Mouse (Mus musculus) thymus, adult 18-20 months (tissue): Measurements from ENCODE around the gene Dnajb6.
"Not testable (repeated sequence)": the region's sequence is repeated elsewhere in the genome, so short reads cannot be mapped to it uniquely, and the experiment has no call there.

ENCODE experiments used
- DNase-seq, 2 experiments: peaks; one replicate each; pipeline ENCODE4 v3.0.0; 2022; ENCODE audit warnings: mixed read lengths in 2 of 2

Dnajb6 gene

DNA sequence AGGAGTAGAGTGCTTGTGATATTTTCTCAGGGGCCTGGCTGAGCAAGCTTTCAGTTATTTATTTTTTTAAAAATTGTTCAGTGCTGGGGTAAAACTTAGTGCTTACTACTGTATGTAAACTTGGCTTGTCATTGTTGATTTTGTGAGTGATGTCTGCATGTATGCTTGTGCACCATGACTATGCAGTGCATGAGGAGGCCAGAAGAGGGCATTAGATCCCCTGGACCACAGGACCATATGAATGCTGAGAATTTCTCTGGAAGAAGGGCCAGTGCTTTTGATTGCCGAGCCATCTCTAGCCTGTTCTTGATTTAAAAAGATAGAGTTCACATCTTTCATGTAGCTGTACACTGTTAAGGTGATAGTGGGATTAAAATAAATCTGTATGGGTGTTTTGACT is 35.4 kb downstream of the Dnajb6 start:
- DNase-seq = no peak

DNA sequence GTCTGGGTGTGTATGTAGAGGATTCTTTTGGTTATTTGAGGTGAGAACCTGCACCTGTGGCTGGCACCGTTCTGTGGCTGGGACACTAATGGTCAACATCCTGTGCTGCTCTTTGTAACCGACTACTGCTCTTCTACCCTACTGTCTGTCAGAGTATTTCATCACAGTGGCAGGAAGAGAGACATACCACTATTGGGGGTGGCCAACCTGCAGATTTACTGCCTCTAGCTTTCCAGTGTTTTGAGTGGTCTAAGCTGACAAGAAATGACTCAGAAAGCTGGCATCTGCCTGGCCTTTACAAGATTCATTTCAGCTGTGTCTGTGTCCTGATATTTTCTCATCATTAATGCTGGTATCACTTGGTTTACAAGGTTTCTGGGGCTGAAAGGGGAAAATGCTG is 36.5 kb downstream of the Dnajb6 start:
- no peak for DNase-seq

DNA sequence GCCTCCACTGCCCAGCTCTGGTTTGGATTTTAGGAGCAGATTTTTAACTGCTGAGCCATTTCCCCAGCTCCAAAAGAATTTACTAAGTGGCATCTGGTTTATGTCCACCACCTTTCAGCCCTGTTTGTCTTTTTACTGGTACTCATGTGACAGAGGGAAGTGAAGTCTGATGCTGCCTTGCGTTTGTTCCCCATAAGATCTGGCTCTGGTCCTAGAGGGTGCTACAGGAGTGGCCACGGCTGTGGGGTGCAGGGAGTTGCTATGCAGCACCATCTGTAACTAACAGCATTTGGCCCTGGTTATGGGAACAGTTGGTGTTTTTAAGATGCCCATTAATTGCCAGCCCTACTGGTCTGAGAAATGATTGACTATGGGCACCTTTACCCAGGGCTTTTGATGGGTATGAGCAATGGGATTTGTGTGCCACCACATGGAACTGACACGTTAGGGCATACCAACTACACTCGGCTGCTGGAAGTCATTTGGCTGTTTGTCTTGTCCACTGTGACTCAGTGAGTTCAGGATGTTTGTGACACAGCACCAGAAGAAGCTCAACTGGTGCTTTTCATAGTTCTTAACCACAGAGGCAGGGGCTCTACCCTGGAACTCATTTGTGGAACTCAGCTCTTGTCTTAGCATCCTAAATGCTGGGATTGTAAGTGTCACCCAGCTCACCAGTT is 37.3 kb downstream of the Dnajb6 start:
- no peak for DNase-seq

DNA sequence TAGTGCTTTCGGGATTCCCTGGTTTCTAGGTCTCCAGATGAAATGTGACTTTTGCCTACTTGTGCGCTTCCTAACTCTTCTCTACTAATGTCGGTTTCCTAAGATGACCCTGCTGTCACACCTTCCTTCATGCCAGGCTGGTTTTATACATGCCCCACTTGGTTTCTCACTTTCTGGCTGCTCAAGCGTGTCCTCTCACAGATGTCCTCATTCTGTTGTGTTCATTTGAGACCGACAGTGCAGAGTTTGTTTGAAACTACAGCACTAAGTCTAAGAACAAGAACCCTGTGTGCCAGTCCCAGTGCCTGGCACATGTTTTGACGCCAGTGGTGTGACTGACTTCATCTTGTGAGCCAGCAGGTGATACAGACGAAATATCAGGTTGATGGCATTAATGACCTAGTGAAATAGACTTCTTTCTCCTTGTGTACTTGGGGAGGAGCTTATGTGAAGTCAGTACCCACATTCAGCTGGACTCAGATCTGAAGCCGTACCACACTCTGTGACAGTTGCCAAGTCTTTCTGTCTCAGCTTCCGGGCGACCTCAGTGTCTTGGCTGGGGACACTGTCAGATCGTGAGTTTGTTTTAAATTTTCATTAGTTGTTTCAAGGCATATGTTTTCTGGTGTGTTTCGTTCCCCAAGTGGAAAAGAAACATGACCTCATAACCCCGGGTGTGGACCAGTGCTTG is 38.1 kb downstream of the Dnajb6 start:
- no peak for DNase-seq

DNA sequence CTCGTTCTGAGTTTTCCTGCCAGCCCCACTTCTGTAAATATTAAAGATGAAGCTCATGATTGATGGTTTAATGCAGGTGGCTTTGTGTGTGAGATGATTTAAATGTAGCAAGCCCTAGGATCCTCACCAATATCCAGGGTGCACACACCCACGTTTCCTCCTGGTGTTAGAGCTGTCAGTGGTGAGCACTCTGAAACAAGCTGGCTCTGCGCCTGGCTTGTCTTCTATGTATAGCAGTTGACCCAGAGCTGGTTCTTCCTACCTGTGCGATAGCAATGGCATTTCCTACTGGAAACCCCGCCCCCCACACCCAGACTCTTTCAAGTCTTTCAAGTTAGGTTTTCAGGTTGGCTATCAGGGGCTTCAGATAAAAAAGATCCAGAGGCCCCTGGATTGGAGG is 39.9 kb downstream of the Dnajb6 start:
- DNase-seq = no peak

DNA sequence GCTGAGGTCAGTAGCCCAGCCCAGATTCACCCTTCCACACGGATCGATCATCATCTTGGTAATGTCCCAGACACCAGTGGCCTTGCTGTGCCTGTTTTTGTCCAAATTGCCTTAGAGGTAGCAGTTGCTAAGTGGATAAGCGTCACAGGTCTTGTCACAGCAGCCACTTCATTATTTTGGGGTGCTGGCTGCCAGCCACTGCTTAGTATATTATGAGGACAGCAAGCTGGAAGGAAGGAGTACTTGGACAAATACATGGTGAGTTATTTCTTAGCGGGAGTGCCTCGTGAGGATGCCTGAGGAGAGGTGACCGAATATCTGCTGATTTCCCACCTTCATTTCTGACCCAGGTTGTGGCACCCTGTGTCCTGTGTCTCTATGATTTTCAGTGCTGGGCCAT is 42.5 kb downstream of the Dnajb6 start:
- no peak for DNase-seq

DNA sequence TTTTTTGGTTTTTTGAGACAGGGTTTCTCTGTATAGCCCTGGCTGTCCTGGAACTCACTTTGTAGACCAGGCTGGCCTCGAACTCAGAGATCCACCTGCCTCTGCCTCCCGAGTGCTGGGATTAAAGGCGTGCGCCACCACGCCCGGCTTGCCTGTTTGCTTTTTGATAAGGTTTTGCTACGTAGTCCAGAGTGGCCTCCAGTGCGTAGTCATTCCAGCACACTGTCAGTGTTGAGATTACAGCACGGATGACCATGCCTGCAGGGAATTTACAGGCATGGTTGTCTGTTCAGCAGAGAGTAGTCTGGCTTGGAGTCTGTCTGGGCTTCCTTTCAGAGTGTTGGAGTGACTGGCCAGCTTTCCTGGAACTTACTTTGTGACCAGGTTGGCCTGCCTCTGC is 44.2 kb downstream of the Dnajb6 start:
- not testable (repeated sequence) for DNase-seq

DNA sequence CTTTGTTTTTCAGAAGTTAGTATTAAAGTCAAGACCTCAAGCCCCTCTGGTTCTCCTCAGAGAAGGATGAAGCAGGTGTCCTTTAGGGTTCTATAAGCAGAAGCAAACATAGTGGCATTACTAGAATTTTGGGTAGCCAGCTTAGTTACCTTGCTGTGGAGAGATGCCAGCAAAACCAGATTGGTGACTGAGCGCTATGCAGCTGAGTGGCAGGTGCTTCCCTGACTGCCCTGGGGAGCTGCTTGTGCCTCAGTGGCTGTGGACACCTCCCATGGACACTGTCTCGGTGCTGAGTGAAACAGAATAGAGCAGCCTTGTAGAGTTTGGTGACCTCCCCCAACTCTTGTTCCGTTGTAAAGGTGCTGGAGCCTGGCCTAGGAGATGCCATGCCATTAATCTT is 46.8 kb downstream of the Dnajb6 start:
- no peak for DNase-seq

DNA sequence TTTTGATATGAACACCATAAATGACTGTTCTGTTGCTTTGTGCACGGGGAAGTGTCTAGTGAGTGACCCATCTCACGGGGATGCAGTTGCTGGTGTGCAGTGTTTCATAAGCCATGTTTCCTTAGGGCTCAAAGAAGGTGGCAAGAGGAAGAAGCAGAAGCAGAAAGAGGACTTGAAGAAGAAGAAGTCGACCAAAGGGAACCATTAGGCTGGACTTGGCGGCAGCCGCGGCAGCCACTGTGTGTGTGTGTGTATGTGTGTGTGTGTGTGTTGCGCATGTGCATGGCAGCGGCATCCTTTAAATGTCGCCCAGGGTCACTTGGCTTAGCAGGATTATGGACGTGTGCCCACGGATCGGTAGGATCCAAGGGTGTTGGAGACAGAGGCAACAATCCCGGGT is 49.4 kb downstream of the Dnajb6 start:
- not testable (repeated sequence) for DNase-seq

DNA sequence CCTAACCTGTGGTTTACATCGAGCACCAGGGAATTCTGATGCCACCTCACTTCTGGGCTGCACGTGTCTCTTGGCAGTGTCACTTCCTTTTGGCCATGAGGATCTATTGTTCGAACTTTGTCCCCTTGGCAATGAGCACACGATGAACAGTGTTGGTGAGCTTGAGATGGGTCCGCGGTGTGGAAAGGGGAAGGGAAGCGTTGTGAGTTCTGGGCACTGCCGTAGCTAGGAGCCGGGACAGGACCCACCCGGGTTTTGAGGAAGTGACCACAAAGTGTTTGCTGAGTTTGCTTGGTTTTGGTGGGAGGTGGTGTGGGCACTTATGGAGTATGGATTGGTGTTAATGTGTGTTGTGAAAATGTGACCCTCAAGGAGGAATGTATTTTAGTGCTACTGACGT is 50.5 kb downstream of the Dnajb6 start:
- DNase-seq = not testable (repeated sequence)

DNA sequence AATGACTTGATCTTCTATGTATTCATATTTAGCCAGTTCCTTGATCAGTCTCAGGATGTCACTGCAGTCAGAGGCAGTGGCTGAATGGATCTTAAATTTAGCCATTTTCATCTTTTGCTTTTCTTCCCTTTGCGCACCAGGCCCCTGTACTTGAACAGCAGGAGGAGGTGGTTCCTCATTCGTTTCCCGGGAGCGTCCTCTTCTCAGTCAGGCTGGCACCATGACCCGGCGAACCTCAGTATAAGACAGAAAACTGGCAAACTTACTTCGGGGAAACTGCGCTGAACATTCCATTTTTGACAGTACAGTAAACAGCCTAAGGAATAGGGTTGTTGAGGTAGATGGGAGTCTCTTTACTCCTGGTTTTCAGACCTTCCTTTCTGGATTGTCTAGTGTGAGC is 59.4 kb downstream of the Dnajb6 start:
- DNase-seq = not testable (repeated sequence)

DNA sequence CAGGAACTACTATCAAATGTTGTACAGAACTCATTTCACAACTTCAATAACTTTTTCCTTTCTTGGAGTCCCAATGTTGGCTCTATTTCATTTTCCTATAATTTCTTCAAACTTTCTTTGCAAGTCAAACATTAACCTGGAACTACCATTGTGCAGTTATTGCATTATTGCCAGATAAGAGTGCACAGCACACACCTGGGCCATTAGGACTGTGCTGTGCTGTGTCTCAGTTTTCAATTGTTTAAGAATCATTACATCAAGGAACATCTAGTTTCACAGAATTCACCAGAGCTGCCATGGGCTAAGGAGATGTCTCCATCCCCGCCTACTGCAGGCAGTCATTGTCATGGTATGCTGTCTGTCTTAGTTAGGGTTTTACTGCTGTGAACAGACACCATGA is 73.5 kb downstream of the Dnajb6 start:
- DNase-seq = no peak

DNA sequence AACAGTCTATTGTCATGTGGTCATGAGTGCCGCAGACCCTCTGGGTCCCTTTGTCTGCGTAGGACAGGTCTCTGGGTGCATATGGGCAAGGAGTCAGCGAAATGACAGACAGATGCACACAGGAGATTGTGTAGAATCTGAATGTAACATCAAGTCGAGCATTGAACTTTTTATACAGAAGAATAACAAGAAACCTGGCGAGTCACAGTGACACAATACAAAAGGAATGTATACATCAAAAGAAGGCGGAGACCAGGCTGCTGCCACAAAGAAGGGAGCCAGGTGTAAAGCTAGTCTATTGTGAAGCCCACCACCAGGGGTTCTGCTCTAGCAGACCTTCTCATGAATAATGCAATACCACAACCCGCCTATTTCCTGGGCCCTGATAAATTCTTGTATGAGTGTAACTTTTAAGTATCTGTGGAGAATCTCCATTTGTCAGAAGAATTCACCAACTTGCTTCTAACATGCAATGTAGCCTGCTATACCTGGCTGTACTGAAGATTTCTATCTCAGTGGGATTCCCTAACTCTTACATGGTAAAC is 76.0 kb downstream of the Dnajb6 start:
- not testable (repeated sequence) for DNase-seq

DNA sequence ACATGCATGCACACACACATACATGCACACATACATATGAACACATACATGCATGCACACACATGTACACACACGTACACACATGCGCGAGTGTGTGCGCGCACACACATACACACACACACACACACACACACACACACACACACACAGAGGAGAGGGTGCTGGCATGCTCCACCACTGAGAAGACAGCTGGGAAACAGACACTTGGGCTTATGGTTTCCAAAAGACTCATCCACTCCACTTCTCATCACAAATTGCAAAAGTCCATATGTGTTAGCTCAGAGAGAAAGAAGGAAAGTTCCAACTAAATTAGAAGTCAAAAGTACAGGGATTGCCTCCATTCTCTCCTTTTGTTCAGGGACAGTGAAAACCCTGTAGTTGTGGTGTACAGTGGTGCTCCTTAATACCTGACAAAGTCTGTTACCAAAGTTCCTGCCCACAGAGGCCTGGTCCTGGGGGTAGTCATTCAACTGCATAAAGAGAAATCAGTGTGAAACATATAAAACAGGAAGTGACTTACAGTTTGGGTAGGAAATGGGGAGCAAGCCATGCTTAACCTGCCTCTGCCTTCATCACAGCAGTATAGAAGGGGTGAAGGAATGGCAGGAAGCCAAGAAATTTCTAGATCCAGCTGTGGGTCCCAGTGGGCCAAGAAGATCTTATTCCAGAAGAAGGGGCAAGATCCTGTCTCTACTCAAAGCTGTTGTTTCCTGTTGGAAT is 81.2 kb downstream of the Dnajb6 start:
- DNase-seq = no peak

DNA sequence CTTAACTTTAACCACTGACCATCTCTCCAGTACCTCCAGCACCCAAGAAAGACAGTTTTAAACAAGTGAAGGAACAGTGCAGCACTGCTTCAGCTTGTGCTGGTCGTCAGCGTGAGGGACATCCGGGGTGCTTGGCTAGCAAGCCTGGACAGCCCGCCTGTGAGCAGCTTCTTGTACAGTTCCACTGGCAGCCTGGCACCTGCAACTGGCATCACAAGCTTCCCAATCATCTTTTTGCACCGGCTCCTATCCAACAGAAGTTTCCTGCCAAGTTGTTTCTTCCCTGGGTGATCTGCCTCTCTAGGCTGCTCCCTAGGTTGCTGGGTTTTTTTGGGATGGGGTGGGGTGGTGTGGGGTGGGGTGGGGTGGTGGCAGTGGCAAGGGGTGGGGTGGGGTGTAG is 81.9 kb downstream of the Dnajb6 start:
- no peak for DNase-seq

DNA sequence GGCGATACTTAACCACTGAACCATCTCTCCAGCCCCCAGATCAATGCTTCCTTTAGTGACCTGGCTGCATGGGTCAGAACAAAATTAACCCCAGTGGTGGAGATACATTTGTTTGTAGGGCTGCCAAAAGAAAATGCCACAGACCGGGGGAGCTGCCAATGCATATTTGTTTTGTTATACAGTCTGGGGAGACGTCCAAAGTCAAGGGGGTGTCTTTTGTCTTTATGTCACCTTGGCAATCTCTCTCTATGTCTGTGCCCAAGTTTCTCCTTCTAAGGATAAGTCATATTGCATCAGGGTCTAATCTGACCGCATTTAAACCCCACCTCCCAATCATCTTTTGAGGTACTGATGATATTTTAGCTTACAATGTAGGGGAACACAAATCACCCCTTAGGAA is 82.8 kb downstream of the Dnajb6 start:
- no peak for DNase-seq

DNA sequence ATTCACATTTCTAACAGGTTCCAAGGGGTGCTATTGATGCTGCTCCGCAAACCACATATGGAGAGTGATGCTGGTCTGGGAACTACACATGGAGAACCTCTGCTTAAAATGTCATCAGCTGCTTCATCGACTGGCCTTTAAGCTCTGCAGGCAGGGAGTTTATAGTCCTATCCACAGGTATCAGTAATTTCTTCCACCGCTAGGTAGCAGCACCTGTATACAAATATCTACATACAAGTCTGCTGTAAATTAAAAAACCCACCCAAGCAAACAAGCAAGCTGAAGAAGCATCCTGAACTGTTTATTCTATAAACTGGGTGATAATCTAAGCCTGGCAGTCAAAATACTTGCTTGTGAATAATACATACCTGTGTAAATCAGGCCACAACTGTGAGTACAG is 89.3 kb downstream of the Dnajb6 start:
- DNase-seq = no peak

DNA sequence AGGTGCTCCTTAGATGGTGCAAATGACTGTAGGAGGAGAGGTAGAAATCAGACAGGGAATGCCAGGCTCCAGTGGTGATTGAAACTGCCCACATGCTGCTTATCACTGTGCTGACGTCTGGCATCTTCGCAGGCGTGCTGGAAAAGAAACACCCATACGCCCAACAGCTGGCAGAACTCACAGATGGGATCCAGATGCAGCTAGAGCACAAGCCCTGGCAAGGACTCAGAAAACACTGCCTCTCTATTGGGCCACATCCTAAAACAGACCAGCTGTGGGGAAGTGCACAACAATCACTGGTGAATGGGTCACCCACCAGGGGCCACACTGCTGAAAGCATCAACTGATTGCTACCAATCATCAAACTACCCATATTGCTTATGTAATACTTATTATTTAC is 91.3 kb downstream of the Dnajb6 start:
- DNase-seq = no peak

DNA sequence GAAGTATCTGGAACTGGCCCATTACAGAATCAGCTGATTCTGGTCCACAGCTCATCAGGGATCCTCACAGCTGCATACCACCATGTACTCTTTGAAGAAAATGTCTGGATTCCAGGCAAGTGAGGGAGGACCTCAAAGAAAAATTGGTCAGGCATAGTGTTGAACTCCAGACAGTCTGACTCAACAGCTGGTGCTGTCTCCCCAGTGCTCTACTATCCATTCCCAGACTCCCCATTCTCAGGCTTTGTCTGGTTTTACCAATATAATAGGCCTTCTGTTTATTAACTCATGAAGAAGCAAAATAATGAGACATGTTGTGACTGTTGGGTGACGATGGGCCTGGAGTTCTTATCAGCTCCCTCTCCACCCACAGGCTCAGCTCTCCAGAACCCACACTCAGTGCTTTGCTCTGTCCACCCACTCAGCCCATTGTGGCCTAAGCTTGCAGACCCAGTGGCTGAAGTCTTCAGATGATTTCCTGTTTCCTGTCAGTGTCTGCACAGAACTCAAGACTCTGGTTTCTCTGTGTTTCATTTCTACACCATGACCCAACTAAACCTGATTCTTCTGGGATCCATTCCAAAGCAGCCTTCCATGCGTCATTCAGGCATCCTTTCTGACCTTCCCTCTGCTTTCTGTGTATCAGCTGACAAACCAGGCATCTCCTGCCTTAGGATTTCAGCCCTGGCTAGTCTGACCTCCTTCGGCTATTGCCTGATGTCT is 107.1 kb downstream of the Dnajb6 start:
- DNase-seq = no peak

DNA sequence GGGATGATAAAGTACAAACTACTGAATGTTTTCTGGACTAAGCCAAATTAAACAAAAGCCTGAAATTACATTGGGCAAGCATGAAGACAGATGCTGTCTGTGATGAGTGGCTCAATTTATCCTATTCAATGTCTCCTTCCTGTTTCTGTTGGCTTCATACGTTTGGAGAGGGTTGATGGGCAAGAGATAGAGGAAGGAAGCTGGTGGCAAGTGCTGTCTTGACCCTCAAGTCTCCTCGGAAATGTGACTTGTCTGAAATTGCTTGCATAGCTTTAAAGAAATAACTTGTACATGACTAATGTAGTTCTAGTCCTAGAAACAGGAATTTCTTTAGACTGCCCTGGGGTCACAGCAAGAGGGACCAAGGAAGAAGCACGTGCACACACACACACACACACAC is 109.5 kb downstream of the Dnajb6 start:
- no peak for DNase-seq

DNA sequence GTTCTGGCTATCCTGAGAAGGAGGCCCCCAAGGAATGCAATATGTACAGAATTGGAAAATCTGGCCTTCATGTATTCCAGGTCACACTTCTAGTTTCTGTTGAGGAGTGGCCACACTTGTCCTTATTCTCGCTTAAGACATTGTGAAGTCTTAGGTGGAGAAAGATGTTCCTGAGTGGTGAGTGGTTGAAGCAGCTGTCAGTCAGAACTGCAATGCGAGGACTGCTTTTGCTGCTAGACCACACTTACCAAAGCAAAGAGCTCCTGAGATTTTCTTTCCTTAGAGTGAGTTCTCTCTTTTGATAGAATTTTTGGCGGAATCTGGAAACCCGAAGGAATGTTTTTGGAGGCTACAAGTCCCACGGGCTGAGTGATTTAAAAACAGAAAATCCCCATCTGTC is 112.0 kb downstream of the Dnajb6 start:
- DNase-seq = no peak

DNA sequence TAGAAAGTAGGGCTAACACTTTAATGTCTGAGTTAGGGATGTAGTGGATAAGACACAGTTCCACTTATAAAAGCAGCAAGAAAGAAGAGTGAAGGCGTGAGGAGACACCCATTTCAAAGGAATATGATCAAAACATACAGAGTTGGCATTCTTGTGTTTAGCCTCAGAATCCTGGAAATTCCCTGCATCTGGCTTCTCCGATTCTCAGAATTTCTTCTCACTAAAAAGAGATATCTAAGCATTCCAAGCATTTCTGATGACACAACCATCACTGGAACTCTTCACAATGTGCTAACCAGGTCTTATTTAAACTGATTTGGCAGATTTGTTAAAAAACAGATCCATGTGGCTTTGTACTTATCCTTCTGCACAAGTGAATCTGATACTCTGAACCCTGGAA is 112.6 kb downstream of the Dnajb6 start:
- DNase-seq = no peak

DNA sequence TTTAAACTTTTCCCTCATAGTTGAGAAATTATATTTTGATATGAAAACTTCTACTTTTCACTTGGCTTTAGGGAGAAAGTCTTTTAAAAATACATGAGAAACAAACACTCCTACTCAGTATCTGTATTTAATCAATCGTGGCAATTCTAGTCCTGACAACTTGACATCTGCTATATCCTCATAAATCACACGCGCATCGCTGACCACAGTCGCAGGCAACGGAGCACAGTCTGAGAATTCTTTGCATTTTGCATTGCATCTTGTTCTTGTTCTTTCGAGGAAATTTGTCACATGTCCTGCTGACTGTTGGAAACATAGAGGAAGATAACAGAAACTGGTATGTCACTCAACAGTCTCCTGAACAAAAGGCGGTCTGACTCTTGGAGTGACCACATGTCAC is 116.9 kb downstream of the Dnajb6 start:
- DNase-seq = no peak
